Mouse (Mus musculus) liver (tissue): ENCODE data around the gene Nfat5.

Experiments used
- DNase-seq: peaks from one replicate; pipeline ENCODE4 v3.0.0-alpha.2; 2020; ENCODE audit warnings: mixed read lengths

Gene Nfat5

GRCm38 (mm10) chr8:107292928-107293601, at the start of gene Nfat5:
Nfat5 (plus strand) TSS chr8:107293470.
- DNase-seq: peak; percentile 96

- no peak for DNase-seq
Measured at GRCm38 (mm10) chr8:107244218-107244617, 49.1 kb upstream of the Nfat5 start.

GRCm38 (mm10) chr8:107248456-107248855, 44.8 kb upstream of the Nfat5 start:
- no peak for DNase-seq

- no peak for DNase-seq
Measured at GRCm38 (mm10) chr8:107251481-107252104, 41.7 kb upstream of the Nfat5 start.

- DNase-seq: no peak
Measured at GRCm38 (mm10) chr8:107253121-107253520, 40.1 kb upstream of the Nfat5 start.

GRCm38 (mm10) chr8:107254403-107254802, 38.9 kb upstream of the Nfat5 start:
- DNase-seq: peak; percentile 8

GRCm38 (mm10) chr8:107254951-107255457, 38.3 kb upstream of the Nfat5 start:
- DNase-seq: no peak

GRCm38 (mm10) chr8:107257223-107257622, 36.0 kb upstream of the Nfat5 start:
- no peak for DNase-seq

- DNase-seq: no peak
Measured at GRCm38 (mm10) chr8:107260120-107260519, 33.1 kb upstream of the Nfat5 start.

- DNase-seq: no peak
Measured at GRCm38 (mm10) chr8:107261172-107261571, 32.1 kb upstream of the Nfat5 start.

- DNase-seq: no peak
Measured at GRCm38 (mm10) chr8:107262046-107262705, 31.1 kb upstream of the Nfat5 start.

GRCm38 (mm10) chr8:107265811-107266210, 27.5 kb upstream of the Nfat5 start:
- no peak for DNase-seq

- DNase-seq: no peak
Measured at GRCm38 (mm10) chr8:107268501-107268900, 24.8 kb upstream of the Nfat5 start.

GRCm38 (mm10) chr8:107269191-107269590, 24.1 kb upstream of the Nfat5 start:
- DNase-seq: no peak

GRCm38 (mm10) chr8:107269617-107270139, 23.6 kb upstream of the Nfat5 start:
- no peak for DNase-seq

- DNase-seq: no peak
Measured at GRCm38 (mm10) chr8:107270287-107270686, 23.0 kb upstream of the Nfat5 start.

- DNase-seq: no peak
Measured at GRCm38 (mm10) chr8:107270751-107271150, 22.5 kb upstream of the Nfat5 start.

- DNase-seq: no peak
Measured at GRCm38 (mm10) chr8:107277323-107277883, 15.9 kb upstream of the Nfat5 start.

GRCm38 (mm10) chr8:107278571-107278970, 14.7 kb upstream of the Nfat5 start:
- DNase-seq: peak; percentile 8

- DNase-seq: no peak
Measured at GRCm38 (mm10) chr8:107286686-107287085, 6.6 kb upstream of the Nfat5 start.

GRCm38 (mm10) chr8:107287522-107287921, 5.7 kb upstream of the Nfat5 start:
- DNase-seq: no peak

GRCm38 (mm10) chr8:107291171-107291601, 2.1 kb upstream of the Nfat5 start:
- no peak for DNase-seq
